Mouse (Mus musculus): ENCODE results near the gene Hsf2.
"Not testable (repeated sequence)": the region's sequence is repeated elsewhere in the genome, so short reads cannot be mapped to it uniquely, and the experiment has no call there.

The Hsf2 gene

DNA sequence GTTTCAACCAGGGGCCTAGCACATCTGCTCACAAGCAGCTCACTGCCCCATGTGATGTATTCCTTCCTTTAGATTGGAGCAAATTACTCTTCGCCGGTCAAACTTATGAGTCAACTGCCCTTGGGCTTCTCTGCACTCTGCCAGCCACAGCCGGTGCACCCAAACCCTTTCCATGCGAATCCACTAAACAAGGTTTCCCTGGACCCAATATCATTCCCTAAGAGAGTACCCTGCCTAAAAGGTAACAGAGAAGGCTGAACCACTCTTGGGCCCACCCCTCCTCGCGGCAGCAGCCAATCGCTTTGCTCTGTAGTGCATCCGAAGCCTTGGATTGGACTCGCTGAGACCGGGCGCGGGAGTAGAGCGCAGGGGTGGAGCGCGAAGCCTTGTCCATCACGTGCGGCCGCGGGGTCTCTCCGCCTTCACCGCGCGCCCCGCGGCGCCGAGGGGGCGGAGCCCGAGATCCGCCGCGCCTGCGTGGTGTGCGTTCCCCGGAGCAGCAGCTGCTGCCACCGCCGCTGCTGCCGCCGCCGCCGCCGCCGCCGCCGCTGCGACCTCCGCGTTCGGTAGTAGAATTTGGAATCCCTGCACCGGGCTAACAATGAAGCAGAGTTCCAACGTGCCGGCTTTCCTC lies at the start of gene Hsf2:
Gene Hsf2, plus strand, starts transcription at position 478 of the 634 bp plus-strand sequence.
- DNase-seq (ENCODE audit: low spot score): peak; percentile 94

GRCm38 (mm10) chr10:57437898-57438297 lies 48.3 kb upstream of the Hsf2 start:
- peak; percentile 55 for DNase-seq (ENCODE audit: low spot score)

- DNase-seq (ENCODE audit: low spot score): no peak
Measured at GRCm38 (mm10) chr10:57441049-57441448, 45.1 kb upstream of the Hsf2 start.

GRCm38 (mm10) chr10:57444392-57444791 lies 41.8 kb upstream of the Hsf2 start:
- no peak for DNase-seq (ENCODE audit: low spot score)

DNA sequence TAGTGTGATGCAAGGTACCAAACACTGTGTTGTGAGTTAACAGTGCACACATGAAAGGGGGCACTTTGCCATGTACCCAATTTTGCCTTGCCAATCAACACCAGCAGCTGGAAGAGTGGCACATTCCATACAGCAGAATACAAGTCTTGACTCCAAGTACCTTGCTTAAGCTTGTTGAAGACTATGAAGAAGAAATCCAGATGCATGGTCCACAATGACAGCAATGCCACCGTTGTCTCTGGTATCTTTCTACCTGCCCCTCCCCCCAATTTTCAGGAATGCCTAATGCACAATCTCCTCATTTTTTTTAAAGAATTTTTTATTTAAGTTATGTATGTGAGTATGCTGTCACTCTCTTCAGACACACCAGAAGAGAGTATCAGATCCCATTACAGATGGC lies 40.5 kb upstream of the Hsf2 start:
- DNase-seq (ENCODE audit: low spot score): peak; percentile 43

DNA sequence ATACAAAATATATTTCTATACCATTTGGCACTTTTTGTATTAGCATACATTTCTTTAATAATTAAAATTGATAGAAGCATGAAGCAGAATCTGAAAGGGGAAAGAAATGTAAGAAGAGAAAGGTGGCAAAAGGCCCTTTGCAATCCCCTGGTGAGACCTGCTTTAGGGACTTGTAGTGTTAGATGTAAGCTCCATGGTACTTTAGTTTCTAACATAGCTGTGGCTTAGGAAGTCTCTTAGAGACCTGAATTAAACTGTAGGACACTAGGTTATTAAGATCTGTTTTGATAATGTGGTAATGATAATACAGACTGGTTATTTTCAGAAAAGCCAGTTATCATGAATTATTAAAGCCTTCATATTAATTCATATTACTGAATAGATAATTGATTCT lies 38.5 kb upstream of the Hsf2 start:
- no peak for DNase-seq (ENCODE audit: low spot score)

DNA sequence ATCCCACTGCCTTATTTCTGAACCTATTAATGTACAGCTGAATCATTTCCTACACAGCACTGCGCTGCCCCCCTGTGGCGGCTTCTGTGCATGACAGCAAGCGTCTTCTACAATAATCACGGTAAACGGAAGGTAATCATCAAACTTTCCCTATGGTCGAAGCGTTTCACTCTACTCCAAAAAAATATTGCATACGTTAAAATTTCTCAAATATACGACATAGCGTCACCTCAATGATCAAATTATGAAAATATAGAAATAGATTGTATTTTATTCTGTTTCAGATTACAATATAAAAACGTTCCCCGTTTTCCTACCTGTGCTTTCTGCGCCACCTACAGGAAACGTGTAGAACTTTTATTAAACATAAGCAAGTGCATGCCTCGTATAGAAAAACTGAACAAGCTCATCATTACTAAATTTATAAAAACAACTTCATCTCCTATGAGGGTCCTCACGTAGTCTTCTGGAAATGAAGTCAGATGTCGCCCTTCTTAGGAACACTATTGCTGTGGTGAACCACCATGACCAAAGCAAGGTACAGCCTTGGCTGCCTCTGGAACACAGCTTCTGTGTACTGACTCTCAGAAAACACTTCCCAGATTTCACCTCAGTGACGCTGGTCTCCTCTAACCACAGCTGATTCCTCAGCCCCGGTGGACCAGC lies 38.0 kb upstream of the Hsf2 start:
- DNase-seq (ENCODE audit: low spot score): peak; percentile 84

DNA sequence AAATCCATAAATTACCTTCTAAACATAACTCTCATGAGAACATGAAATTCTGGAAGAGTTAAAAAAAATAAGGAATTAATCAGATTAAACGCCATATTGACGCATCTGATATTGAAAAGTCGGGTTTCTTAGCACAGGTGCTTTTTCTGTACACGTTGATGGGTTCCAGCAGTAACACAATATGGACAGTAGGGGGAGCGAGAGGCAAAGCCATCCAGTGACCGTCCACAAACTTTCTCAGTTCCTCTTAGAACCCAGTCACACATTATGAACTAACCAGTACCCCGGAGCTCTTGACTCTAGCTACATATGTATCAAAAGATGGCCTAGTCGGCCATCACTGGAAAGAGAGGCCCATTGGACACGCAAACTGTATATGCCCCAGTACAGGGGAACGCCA lies 22.9 kb upstream of the Hsf2 start:
- not testable (repeated sequence) for DNase-seq (ENCODE audit: low spot score)

DNA sequence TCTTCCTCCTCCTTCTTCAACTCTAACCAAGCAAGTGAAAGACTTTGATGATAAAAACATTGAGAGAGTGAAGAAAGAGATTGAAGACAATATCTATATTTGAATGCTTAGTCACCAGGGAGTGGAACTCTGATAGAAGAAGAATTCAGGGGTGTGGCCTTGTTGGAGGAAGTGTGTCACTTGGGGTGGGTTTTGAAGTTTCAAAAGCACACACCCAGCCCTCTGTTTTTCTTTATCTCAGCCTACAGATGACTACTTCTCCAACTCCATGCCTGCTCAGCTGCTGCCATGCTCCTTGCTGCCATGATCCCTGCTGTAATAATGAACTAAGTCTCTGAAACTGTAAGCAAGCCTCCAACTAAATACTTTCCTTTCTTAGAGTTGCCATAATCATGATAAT lies 20.4 kb upstream of the Hsf2 start:
- DNase-seq (ENCODE audit: low spot score): no peak

GRCm38 (mm10) chr10:57477121-57477843 lies 8.9 kb upstream of the Hsf2 start:
- DNase-seq (ENCODE audit: low spot score): no peak

DNA sequence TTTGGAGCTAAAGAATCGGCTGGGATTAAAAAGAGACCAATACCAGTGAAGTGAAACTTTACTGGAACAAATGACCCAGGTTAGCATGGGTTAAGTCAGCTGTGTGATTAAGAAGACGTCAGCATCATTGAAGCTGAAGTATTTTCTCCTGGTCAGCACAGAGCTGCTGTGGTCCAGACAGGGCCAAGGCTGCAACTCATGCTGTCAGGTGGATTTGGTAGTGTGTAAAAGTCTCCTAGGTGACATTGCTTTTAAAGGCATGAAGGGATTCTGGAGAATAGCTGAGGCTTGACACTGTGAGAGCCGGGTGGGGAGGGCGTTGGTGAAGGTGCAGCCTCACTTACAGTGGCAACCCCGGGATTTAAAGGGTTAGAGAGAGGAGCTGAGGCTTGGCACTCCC lies 4.5 kb upstream of the Hsf2 start:
- no peak for DNase-seq (ENCODE audit: low spot score)

GRCm38 (mm10) chr10:57484741-57485140 lies 1.4 kb upstream of the Hsf2 start:
- DNase-seq (ENCODE audit: low spot score): no peak

- peak; percentile 89 for DNase-seq (ENCODE audit: low spot score)
Measured at GRCm38 (mm10) chr10:57486542-57487071, 422 bp downstream of the Hsf2 start.

- DNase-seq (ENCODE audit: low spot score): no peak
Measured at GRCm38 (mm10) chr10:57487201-57487600, 1.0 kb downstream of the Hsf2 start.

- no peak for DNase-seq (ENCODE audit: low spot score)
Measured at GRCm38 (mm10) chr10:57488591-57488990, 2.4 kb downstream of the Hsf2 start.

- no peak for DNase-seq (ENCODE audit: low spot score)
Measured at GRCm38 (mm10) chr10:57492050-57492449, 5.9 kb downstream of the Hsf2 start.

DNA sequence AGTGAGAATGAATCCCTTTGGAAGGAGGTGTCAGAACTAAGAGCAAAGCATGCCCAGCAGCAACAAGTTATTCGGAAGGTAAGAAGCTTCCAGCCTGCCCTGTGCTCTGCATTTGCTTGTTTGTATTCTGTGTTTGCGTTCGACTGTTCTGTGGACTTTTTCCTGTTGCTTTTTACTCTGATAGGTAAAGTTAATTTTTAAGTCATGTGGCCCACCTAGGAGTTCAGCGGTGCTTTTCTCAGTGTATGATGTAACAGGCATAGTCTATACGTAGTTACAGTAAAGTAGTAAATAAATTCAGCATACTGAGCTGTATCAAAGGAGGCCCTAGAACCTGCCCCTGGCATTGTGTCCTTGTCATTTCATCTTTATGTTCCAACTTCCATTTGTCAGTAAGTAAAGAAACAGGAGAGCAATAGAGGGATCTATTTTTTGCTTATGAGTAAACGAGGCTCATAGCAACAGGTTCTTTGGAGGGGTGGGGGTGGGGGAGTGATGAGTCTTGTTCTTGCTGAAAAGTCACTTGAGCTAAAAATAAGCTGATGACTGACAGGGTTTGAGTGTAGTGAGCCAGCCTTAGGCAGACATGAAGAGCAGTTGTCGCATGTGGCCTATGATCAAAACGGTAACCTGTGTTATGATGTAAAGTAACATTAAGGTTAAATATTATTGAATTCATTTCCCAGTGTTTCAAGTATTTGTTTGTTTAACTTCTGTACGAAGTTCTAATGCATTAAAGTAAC lies 13.4 kb downstream of the Hsf2 start:
- DNase-seq (ENCODE audit: low spot score): no peak

DNA sequence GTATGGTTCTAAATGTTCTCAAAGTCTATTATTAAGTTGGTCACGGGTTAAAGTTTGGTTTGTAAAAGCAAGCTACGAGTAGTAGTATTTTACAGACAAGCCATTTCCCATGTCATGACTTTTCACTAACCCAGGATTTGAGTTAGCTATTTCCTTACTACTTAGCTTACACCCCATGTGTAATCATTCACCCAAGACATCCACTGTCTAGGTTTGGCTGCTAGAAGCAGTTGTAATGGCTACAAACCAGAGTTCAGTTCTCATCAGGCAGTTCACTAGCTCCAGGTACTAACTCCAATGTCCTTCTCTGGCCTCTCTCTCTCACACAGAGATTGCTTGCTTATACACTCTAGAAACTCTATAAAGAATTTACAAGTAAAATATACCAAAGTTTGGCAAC lies 28.4 kb downstream of the Hsf2 start:
- DNase-seq (ENCODE audit: low spot score): no peak

DNA sequence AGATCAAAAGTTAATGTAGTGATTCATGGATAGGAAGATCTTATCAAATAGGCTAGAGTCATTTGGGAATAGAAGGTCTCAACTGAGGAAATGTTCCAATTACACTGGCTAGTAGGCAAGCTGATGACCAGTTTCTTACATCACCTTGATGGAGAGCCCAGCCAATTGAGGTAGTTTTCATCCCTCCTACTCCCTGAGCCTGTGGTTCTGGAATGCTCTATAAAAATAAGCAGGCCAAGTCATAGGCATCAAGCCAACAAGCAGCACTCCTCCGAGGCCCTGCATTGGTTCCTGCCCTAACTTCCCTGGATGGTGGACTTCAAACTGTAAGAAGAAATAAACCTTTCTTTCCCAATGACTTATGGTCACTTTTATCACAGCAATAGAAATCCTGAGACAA lies 29.1 kb downstream of the Hsf2 start:
- no peak for DNase-seq (ENCODE audit: low spot score)

- no peak for DNase-seq (ENCODE audit: low spot score)
Measured at GRCm38 (mm10) chr10:57526469-57526868, 40.3 kb downstream of the Hsf2 start.

- no peak for DNase-seq (ENCODE audit: low spot score)
Measured at GRCm38 (mm10) chr10:57531076-57531475, 44.9 kb downstream of the Hsf2 start.

DNA sequence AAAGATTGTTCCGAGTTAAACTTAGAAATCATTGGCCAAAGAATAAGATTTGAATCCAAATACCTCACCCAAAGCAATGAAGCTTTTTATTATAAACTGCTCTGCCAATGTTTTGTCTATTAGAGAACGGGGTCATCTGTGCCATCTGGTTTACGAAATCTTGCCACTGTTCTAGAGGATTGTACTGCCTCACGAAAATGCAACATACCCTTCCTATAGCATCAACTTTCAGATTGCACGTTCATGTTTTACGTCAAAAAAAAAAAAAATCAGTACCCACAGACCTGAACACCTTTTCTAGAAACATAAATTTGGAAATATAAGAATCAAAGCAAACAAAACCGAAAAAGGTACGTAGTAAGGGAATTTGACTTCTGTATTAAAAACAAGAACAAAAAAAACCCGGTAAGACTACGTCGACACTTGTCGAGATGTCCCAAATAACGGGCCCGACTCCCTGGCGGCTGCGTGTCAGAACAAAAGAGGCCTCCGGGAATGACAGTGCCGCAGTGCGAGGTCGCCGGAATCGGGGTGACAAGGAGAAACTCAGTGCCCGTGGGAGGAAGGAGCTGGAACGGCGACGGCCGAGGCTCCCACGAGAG lies 45.5 kb downstream of the Hsf2 start:
- no peak for DNase-seq (ENCODE audit: low spot score)
